Mouse (Mus musculus): ENCODE data around the gene Scmh1.

The Scmh1 gene

DNA sequence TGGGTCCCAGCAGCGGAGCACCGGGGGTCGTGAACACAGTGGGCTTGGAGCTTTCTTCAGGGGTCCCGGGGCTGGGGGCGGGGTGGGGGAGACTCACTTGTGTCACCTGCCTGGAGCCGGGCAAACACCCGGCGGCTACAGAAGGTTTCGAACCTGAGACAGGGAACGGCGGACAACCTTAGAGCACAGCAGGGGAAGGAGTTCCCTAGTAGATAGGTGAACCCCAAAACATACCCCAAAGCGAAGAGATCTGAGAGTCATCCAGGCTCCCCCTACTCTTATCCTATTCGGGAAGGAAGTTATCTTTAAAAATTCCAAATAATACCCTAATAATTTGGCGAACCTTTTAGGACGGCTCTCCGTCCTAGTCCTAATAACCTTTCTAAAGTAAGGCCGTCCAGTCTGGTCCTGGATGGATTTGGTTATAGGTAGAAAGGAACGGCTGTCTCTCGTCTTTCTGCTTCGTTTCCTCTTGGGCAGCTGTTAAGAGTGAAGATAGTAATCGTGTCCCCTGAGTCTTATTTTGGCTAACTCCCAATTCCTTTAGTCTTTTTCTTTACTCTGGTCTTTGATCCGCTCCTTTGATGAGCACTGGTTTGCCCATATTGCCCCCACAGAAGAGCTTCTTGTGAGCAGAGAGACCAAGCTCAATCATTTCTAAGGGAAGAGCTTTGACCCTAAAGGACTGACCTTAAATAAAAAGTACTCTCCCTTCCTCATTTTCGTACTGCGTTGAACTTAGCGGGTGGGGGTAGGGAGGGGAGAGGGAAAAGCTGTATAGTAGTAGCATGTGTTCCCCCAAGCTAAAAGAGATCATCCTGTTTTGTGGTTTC lies 941 bp downstream of the Scmh1 start:
- DNase-seq (ENCODE audit: low spot score): no peak

DNA sequence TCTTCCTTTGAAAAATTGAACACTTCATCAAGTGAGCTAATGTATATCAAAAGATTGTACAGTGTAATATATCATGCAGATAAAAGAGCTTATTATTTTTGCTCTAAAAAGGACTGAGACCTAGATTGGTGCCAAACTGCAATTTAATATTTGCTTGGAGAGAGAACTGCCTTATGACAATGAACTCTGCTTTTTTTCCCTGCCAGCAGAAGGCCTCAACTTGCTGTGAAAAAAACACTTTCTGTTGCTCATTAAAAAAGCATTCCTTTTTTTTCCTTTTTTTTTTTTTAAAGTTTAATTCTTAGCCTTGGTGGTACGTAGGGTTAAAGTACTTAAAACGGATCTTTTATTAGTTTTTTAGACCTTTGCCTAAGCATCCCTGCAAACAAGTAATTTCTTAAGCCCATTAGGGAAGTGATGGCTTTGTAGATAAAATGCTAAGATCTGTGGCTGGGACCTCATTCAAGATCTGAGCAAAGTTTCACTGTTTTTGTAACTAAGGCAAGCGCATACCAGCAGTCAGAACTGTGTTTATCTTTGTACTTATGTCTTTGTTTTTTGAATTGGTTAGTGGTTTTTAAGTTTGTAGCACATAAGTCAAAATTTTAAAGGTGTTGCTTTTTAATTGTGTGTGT lies 1.7 kb downstream of the Scmh1 start:
- no peak for DNase-seq (ENCODE audit: low spot score)

DNA sequence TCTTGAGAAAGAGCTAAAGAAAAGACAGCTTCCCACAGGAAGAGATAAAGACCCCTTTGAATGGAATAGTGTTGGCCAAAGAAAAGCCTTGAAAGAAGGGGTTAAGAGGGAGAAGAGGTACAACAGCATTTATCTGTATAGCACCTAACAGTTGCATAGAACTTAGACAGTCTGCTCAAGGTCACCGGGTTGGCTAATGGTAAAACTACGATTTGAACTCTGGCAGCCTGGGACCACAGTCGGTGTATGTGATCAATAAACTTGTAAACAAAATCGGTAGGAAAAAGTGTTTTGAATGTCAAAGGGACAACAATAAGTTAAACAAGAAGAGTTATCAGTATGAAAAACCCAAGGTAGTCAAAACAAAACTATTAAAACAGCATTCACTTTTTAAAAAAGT lies 13.0 kb downstream of the Scmh1 start:
- no peak for DNase-seq (ENCODE audit: low spot score)

DNA sequence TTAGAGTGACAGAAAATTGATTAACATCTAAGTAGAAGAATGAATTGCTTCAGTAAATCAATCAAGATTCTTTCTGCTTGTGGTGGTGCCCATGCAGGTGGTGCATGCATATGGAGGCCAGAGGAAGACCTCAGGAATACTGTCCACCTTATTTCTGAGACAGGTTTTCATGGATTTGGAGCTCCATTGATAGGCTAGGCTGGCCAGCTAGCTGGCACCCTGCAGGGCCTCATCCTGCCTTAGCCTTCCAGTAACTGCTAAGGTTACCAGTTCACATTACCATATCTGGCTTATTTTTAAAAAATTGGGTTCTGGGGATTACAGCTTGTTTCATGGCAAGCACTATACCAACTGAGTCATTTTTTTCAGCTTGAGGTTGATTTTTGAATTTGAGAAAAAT lies 15.1 kb downstream of the Scmh1 start:
- DNase-seq (ENCODE audit: low spot score): no peak

DNA sequence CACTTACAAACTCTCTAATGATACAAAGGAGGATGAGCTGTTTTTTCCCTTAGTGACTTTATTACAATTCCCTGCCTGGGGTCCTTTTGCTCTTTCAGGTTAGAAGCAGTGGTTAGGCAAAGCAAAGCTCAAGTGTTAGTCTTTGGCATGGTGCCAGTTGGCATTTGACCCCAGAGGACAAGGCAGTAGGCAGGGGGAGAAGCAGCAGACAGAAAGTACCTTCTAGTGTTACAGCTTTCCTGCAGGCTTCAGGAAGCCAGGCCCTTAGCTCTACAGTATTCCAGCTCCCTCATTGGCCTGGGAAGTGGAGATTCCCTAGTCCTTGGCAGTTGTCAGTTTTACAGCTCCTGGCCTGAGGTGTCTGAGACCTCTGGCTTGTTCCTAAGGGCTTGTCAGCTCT lies 15.6 kb downstream of the Scmh1 start:
- no peak for DNase-seq (ENCODE audit: low spot score)

DNA sequence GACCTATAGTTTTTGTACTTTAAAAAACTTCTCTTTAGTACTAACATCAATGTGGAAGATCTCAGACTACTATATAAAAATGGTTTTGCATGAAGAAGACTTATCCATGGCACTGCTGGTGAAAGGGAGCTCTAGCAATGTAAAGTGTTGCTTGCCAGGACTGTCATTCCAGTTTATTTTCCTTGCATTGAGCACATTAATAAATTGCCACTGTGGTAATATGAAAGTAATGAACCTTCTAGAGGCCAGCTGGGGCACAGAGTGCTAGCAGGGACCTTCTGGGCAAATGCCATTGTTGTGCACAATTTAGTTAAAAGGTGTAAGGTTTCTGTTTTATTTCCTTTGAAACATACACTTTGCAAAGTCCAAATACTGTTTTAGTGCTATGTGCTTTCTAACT lies 25.5 kb downstream of the Scmh1 start:
- DNase-seq (ENCODE audit: low spot score): no peak

DNA sequence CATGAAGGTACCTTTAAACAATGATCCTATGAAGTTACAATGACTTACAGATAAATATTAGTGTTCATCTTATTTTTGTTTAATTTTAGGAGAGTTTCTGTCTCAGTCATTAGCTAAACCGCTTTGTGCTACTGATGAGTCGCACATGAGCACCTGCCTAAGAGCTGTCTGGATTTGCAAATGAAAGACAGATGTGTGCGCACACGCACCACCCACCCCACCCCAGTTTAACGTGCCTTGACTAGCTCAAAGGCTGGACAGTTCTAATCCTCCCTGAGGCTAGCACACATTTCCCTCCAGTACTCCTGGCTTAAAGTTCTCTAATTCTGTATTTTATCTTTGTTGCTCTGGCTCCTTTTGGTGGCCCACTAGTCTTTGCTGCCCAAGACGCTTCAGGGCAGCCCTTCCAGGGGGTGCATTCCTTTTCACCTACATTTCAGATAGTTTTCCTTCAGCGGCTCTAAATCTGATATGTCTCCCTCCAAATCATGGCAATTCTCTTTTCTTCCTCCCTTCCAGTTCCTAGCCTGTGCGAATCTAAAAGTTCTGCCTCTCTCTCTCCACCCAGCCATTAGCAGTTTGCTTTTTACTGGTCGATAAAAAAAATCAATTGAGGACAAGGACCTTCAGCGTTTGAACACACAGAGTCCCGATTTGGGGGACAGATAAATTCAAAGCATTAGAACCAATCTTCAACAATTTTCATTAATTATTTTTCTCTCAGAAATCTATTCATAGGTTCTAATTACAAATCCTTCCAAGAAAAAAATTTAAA lies 27.7 kb downstream of the Scmh1 start:
- no peak for DNase-seq (ENCODE audit: low spot score)

DNA sequence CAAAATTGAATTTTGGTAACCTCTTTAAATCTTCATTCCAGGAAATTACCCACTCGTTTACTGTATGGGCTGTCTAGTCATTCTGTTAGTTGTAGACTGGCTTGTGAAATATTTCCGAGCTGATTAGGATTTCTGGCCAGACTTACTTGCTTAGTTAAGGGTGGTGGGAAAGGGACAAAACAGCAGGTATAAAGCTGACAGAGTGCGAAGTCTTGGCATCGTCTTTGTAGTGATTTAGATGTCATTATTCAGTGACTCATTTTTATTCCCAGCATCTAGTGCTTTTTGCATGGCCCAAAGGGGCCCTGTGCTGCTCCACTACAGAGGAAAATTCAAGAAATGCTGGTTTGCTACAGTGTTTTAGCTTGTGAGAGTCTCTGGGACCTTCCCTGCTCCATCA lies 56.7 kb downstream of the Scmh1 start:
- DNase-seq (ENCODE audit: low spot score): no peak

DNA sequence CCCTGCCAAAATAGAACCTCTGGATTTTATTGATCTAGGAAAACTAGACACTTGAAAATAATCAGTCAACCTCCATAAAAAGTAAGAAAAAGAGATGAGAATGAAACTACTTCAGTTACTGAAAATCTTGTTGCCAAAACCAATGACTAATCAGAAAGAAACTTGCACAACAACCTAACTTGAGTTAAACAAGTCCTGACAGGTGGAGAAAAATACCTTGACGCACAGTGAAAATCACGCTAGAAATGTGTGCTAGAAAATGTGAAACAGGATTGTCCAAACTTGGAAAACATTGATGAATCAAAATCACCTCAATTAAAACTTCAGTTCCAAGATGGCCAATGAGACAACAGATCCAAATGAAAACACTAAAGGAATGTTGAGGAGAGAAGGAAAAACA lies 67.9 kb downstream of the Scmh1 start:
- no peak for DNase-seq (ENCODE audit: low spot score)

DNA sequence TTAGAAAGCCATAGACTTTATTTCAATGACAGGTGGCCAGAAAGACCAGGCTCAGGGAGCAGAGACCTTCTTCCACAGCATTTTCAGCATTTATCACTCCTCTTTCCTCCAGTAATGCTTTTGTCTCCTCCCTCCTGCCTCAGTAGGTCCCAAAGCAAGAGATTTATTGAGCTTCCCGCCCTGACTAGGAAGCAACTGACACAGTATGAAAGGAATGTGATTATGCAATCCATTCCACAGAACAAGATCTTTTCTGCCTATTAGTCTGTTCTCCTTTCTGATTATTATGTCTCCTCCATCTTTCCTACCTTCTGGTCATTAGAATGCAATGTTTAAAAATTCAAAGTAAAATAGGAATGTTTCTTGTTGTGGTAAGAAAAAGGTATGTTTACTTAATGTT lies 82.6 kb downstream of the Scmh1 start:
- DNase-seq (ENCODE audit: low spot score): no peak

DNA sequence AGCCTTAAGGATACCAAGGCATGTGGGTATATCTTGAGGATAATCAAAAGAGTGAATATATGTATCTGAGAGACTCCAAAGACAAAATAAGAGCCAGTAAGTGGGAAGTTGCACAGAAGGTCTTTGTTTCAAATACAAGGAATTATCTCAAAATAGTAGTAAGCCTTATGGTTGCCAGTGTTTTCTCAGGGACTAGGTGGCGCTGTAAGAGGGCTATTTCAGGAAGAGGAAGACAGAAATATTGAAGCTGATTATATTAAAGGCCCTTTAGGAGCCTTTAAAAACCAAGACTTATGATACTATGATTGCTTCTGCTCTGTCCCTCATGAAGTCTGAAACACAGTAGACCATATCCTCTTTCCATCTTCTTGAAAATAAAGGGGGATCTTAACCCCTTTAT lies 101.9 kb downstream of the Scmh1 start:
- no peak for DNase-seq (ENCODE audit: low spot score)

DNA sequence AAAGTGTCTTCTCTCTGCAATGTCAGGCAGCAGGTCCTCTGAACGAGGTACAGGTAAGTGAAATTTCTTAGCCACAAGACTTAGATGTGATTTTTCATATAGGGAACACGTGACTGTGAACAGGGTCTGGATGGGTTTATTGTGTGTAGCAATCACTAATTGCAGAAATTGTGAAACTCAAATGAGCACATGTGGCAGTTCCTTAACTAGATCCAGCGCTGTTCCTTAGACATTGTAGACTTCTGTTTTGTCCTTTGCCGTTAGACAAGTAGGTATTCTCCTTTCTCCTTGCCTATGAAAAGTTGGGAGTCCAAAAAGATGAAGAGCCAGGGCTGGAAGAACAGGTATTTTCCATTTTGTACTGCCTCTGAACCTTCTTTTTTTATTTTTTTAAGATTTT lies 106.1 kb downstream of the Scmh1 start:
- DNase-seq (ENCODE audit: low spot score): no peak

DNA sequence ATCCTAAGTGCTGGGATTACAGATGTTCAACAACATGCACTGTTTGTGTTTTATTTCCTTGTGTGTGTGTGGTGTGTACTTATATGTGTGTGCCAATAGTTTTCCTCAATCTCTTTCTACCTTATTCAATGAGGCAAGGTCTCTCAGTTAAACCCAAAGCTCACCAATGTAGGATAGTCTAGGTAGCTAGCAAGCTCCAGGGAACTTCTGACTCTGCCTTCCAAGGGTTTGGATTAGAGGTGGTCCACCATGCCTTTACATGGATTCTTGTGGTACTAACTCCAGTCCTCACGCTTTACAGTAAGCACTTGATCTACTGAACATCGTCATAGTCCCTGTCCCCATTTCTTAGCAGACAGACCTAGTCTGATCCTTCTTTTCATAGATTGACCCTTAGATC lies 109.3 kb downstream of the Scmh1 start:
- DNase-seq (ENCODE audit: low spot score): no peak

DNA sequence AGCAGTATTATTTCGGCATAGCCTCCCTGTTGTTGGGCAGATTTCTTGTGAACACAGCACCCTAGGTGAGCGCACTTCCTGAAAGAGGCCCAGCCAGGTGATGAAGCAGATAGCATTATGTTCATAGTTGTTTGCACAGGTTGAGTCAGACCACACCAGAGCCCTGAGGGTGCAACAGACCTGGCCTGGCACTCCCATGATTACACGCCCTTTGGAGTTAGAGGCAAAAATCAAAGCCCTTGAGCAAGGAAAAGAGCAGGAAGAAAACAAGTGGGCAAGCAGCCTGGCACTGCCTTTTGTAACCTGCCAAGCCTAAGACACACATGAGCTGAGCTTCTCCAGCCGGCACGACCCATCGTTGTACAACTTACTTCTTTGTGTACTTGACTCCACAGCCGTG lies 111.4 kb downstream of the Scmh1 start:
- DNase-seq (ENCODE audit: low spot score): no peak

DNA sequence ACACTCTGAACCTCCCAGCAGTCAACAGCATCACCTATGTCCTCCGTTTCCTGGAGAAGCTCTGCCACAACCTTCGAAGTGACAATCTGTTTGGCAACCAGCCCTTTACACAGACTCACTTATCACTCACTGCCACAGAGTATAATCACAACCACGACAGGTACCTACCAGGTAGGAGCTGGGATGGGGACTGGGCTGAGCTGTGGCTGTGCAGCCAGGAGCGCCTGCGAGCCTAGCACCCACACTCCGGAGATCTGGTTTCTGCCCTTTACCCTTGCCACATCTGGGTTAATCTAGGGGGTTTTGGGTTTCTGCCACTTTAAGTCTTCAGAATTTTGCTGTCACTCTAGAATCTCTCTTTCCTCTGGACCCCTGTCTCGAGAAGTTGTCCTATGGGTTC lies 111.8 kb downstream of the Scmh1 start:
- DNase-seq (ENCODE audit: low spot score): no peak

DNA sequence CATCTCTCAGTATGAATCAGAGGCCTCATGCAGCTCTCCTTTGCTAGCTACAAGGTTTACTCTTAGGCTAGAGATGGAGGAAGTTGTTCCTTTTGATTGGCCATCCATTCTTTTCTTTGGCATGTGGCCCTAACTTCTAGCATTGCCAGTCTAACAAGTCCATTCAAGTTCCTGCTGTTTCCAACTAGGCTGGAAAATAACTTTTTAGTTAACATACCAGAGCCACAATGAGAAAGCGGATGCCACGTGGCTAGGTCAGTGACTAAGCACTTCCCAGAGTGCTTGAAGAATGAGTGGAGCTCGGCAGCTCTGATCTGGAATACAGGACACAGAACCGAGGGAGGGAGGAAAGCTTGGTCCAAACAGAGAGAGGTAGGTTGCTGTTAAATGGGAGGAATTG lies 112.3 kb downstream of the Scmh1 start:
- DNase-seq (ENCODE audit: low spot score): no peak

DNA sequence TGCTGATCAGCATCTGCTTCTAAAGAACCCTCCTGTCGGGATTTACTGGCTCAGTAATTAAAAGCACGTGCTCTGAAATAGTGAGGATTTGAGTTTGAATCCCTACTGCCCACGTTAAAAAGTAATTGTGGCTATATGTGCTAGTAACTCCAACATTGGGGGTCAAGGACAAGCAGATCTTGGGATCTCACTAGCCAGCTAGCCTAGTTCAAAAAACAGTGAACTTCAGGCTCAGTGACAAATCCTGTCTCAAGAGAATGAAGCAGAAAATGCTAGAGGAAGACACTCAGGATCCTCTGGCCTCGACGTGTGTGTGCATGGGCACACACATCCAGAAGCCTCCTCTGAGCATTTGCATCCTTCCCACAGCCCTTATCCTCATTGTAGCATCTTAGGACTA lies 116.7 kb downstream of the Scmh1 start:
- DNase-seq (ENCODE audit: low spot score): no peak

DNA sequence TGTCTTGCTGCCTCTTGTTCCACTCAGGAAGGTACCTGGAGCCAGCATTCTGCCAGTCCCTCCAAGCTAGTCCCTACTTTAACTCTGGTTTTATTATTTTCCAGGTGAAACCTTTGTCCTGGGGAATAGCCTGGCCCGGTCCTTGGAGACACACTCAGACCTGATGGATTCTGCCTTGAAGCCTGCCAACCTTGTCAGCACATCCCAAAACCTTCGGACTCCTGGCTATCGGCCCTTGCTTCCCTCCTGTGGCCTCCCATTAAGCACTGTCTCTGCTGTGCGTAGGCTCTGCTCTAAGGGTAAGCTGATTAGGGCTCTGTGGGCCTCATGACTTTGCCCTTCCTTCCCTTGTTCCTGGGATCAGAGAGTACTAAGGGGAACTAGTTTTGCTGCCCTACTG lies 117.3 kb downstream of the Scmh1 start:
- no peak for DNase-seq (ENCODE audit: low spot score)

DNA sequence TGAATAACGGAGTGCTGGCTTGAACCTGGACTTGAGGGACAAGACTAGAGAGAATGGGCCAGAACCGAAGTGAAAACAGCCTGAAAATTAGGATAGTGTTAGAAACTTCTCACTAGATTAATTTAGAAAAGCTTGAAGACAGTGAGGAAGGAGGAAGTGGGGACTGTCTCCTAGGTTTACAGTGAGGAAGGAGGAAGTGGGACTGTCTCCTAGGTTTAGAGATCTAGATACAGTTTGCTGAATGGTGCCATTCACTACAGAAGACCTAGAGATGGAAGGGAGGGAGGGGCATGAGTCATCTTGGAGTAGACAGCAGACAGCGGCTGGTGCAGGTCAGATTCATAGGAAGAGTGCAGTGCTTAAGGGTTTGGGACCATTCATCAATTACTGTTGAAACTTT lies 118.0 kb downstream of the Scmh1 start:
- DNase-seq (ENCODE audit: low spot score): no peak

DNA sequence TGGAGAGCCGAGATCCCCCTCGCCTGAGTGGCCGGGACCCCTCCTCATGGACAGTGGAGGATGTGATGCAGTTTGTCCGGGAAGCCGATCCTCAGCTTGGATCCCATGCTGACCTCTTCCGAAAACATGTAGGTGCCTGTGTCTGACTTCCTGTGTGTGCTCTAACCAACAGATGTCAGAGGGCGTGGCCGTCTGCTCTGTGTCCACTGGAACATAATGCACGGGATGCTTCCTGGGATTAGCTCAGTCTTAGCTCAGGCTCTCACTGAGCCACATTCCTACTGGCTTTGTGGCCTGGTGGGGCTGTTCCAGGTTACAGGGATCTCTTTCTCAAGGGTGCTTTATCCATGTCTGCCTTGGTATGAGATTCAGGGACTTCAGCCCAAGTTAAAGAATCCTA lies 123.1 kb downstream of the Scmh1 start:
- DNase-seq (ENCODE audit: low spot score): no peak

DNA sequence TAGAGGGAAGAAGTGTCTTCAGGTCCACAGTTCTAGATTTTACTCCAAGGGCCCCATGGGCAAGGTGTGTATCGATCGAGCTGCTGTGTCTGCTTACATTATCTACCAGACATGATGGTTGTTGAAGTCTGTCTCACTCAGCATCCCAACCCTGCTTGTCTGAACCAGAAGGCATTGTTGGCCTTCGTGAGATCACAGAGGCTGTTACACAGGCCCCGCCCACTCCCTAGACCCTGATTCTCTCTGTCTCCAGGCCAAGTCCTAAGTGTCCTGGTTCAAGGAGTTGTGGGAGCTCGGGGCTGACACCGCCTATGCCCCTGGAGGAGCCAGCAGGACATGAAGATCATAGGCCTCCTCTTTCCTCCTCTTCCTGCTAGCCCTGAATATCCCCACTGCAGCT lies 126.9 kb downstream of the Scmh1 start, which contains the start of gene Slfnl1:
Gene Slfnl1, plus strand, starts transcription at position 246 of the 400 bp plus-strand sequence.
- DNase-seq (ENCODE audit: low spot score): no peak

DNA sequence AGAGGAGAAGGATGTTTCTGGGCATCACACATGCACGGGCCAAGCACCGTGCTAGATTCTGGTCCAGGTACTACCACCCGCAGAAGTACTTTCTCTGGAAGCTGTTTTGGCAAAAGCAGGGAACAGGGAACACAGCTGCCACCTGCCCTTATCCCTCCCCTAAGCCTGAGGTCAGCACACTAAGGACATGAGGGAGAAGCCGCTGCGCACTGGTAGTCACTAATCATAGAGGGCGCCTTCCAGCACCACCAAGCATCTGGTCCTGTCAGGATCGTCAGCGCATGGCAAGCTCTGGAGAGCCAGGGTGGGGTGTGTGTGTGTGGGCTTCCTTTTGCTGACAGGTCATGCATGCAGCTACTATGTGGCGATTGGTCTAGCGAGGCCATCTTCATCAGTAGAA lies 133.6 kb downstream of the Scmh1 start:
- no peak for DNase-seq (ENCODE audit: low spot score)

DNA sequence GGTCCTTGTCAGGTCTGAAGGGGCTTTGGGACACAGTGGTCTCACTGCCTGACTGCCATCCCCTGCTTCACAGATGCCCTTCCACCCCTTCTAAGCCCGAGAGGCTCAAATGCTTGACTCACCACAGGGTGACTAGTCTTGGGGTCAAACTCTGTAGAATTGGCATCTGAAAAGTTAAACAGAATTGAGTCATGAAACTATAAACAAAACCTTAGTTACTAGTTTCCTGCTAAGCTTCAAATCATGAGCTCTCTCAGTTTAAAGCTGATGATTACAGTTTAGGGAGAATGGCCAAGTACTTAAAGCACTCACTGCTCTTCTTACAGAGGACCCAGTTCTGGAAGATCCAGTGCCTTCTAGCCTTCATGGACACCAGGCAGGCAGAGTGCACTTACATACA lies 139.8 kb downstream of the Scmh1 start:
- DNase-seq (ENCODE audit: low spot score): no peak

Data from spleen, adult 12 weeks (tissue).